Mouse (Mus musculus) bone marrow, adult 2 months (tissue): ENCODE results near the gene Pom121l2.

Experiments
- CTCF ChIP-seq: fragments of 200-500 bp; IDR thresholded peaks from 2 replicates; pipeline ENCODE4 v1.5.1; 2011; ENCODE audit warnings: low read length, control low read depth; ENCODE audit not compliant: control insufficient read depth, insufficient read depth
- POLR2A ChIP-seq: fragments of 200-500 bp; IDR thresholded peaks from 2 replicates; pipeline ENCODE4 v1.6.1; 2011; ENCODE audit warnings: low read depth, mild to moderate bottlenecking, control low read depth, low read length, borderline replicate concordance; ENCODE audit not compliant: control insufficient read depth

DNA sequence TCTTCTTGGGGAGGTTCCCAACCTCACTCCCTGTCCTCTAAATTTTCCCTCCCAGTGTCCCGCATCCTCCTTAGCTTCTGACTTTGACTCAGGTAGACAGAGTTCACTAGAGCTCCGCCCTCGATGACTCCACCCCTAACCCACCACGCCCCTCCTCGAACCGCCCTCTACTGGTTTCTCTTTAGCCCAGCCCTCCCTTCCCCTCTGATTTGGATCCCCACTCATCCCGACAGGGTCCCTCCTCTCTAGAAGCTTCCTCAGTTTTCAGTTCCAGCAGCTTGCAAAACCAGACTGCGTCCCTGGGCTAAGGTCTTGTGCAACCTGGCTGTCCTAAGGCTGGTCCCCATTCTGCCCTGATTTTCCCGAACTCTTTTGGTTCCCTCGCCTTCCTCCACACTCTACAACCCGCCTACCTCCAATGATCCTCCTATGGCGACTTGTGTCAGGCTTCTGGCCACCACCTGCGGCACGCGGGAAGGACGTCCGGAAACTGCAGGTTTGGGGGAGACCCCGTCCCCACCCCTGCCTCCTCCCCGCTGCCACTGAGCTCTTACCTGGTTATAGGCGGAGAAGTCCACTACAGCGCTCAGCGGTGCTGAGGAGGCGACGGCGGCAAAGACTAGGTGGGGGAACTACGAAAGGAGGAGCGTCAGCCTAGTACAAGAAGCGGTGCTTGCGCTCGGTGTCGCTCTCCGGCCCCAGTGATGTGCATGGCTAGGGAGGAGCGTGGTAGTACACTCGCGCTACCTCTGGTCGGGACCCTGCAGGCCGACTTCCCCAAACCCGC lies 25.5 kb downstream of the Pom121l2 start:
- TF ChIP-seq POLR2A (peak; percentile 31; the same call in 1 of the 2 replicates), CTCF (0 out of 2 replicates have a peak, but pooled peaks have one; percentile 4)
